Mouse (Mus musculus): ENCODE data around the gene Gm17416. TPM values are rescaled to one million over a fixed set of nuclear protein-coding genes. Genes with fewer than 3 reads are reported as not detected.

Gene Gm17416
- polyA plus RNA-seq, 1 experiment from 2014 or later = not detected

- no peaks in the 10 kb centered on the region for H3K9me3 ChIP-seq (replicated peaks)
- no peaks in the 10 kb centered on the region for H3K4me1 ChIP-seq
- H3K36me3 ChIP-seq (ENCODE audit: poor library complexity, severe bottlenecking) = no peaks in the 10 kb centered on the region
- no peak overlapping the region for H3K9ac ChIP-seq
- no peak overlapping the region for H3K4me2 ChIP-seq
- no peak overlapping the region for H3K4me3 ChIP-seq
- no peak overlapping the region for H3K27ac ChIP-seq
- WGBS = 41% methylated on average over 7 of the region's 8 CpGs
- no peak for ATAC-seq
- H3K27me3 ChIP-seq = no peaks in the 10 kb centered on the region
Measured at GRCm38 (mm10) chr2:152612193-152612592, 43.1 kb downstream of the Gm17416 start.

GRCm38 (mm10) chr2:152615563-152615962, 46.4 kb downstream of the Gm17416 start:
- H3K4me1 ChIP-seq = no peaks in the 10 kb centered on the region
- no peaks in the 10 kb centered on the region for H3K9me3 ChIP-seq (replicated peaks)
- no peak overlapping the region for H3K9ac ChIP-seq
- H3K4me3 ChIP-seq = no peak overlapping the region
- peak; percentile 43; the same call in 1 of the 2 replicates for ATAC-seq
- H3K36me3 ChIP-seq (ENCODE audit: poor library complexity, severe bottlenecking) = no peaks in the 10 kb centered on the region
- H3K27me3 ChIP-seq = no peaks in the 10 kb centered on the region
- 11% methylated on average over 7 of the region's 7 CpGs for WGBS
- H3K4me2 ChIP-seq = no peak overlapping the region
- no peak overlapping the region for H3K27ac ChIP-seq

- H3K36me3 ChIP-seq (ENCODE audit: poor library complexity, severe bottlenecking) = no peaks in the 10 kb centered on the region
- no peak overlapping the region for H3K9ac ChIP-seq
- H3K27me3 ChIP-seq = no peaks in the 10 kb centered on the region
- no peak for ATAC-seq
- H3K9me3 ChIP-seq (replicated peaks) = no peaks in the 10 kb centered on the region
- H3K4me1 ChIP-seq = no peaks in the 10 kb centered on the region
- H3K4me2 ChIP-seq = no peak overlapping the region
- H3K27ac ChIP-seq = no peak overlapping the region
- H3K4me3 ChIP-seq = no peak overlapping the region
- 84% methylated on average over 6 of the region's 6 CpGs for WGBS
Measured at GRCm38 (mm10) chr2:152616470-152616869, 47.3 kb downstream of the Gm17416 start.

- H3K4me1 ChIP-seq = no peaks in the 10 kb centered on the region
Measured at GRCm38 (mm10) chr2:152617374-152617773, 48.2 kb downstream of the Gm17416 start.

More at GRCm38 (mm10) chr2:152617374-152617773, 48.2 kb downstream of the Gm17416 start:
- Histone ChIP-seq H3K9me3 (replicated peaks) (no peaks in the 10 kb centered on the region), H3K27me3 (no peaks in the 10 kb centered on the region), H3K4me3 (no peak overlapping the region), H3K4me2 (no peak overlapping the region), H3K36me3 (ENCODE audit: poor library complexity, severe bottlenecking) (no peaks in the 10 kb centered on the region), H3K27ac (no peak overlapping the region), H3K9ac (no peak overlapping the region)
- no peak for ATAC-seq
- WGBS = 57% methylated on average over 5 of the region's 5 CpGs

Other genes starting within 250 kb of the Gm17416 start
- gene Rbck1, start 236.7 kb upstream of the Gm17416 start, polyA plus RNA-seq (2015; fragmentation: Nextera tagmentation; extraction: Ambion mirVana) = 88.4 and 97.6 TPM in 2 replicates
- gene Trib3, start 225.3 kb upstream of the Gm17416 start, polyA plus RNA-seq (2015; fragmentation: Nextera tagmentation; extraction: Ambion mirVana) = 0.79 and 0.97 TPM in 2 replicates
- gene Nrsn2, start 192.7 kb upstream of the Gm17416 start, polyA plus RNA-seq (2015; fragmentation: Nextera tagmentation; extraction: Ambion mirVana) = 11.8 and 16.4 TPM in 2 replicates
- gene Sox12, start 171.3 kb upstream of the Gm17416 start, polyA plus RNA-seq (2015; fragmentation: Nextera tagmentation; extraction: Ambion mirVana) = 15.8 and 17.6 TPM in 2 replicates
- 25.3 and 25.9 TPM in 2 replicates for gene Zcchc3, start 154.3 kb upstream of the Gm17416 start, polyA plus RNA-seq (2015; fragmentation: Nextera tagmentation; extraction: Ambion mirVana)
- gene 6820408C15Rik, start 153.8 kb upstream of the Gm17416 start, polyA plus RNA-seq (2015; fragmentation: Nextera tagmentation; extraction: Ambion mirVana) = 1.6 and 2.6 TPM in 2 replicates
- not detected in 2 replicates for gene Defb23, start 104.7 kb upstream of the Gm17416 start, polyA plus RNA-seq (2015; fragmentation: Nextera tagmentation; extraction: Ambion mirVana)
- gene Defb20, start 92.3 kb upstream of the Gm17416 start, polyA plus RNA-seq (2015; fragmentation: Nextera tagmentation; extraction: Ambion mirVana) = not detected in 2 replicates
- not detected in 2 replicates for gene Defb22, start 79.2 kb upstream of the Gm17416 start, polyA plus RNA-seq (2015; fragmentation: Nextera tagmentation; extraction: Ambion mirVana)
- gene Defb26, start 57.6 kb upstream of the Gm17416 start, polyA plus RNA-seq (2015; fragmentation: Nextera tagmentation; extraction: Ambion mirVana) = not detected in 2 replicates
- gene Defb28, start 51.1 kb upstream of the Gm17416 start, polyA plus RNA-seq (2015; fragmentation: Nextera tagmentation; extraction: Ambion mirVana) = not detected in 2 replicates
- not detected in 2 replicates for gene Defb29, start 29.2 kb upstream of the Gm17416 start, polyA plus RNA-seq (2015; fragmentation: Nextera tagmentation; extraction: Ambion mirVana)
- gene Defb21, start 3.4 kb downstream of the Gm17416 start, polyA plus RNA-seq (2015; fragmentation: Nextera tagmentation; extraction: Ambion mirVana) = not detected in 2 replicates
- not detected in 2 replicates for gene Defb19, start 11.0 kb downstream of the Gm17416 start, polyA plus RNA-seq (2015; fragmentation: Nextera tagmentation; extraction: Ambion mirVana)
- not detected in 2 replicates for gene Defb45, start 30.1 kb downstream of the Gm17416 start, polyA plus RNA-seq (2015; fragmentation: Nextera tagmentation; extraction: Ambion mirVana)
- not detected in 2 replicates for gene Defb36, start 35.0 kb downstream of the Gm17416 start, polyA plus RNA-seq (2015; fragmentation: Nextera tagmentation; extraction: Ambion mirVana)
- gene Defb25, start 53.7 kb downstream of the Gm17416 start, polyA plus RNA-seq (2015; fragmentation: Nextera tagmentation; extraction: Ambion mirVana) = not detected in 2 replicates
- gene Rem1, start 57.6 kb downstream of the Gm17416 start, polyA plus RNA-seq (2015; fragmentation: Nextera tagmentation; extraction: Ambion mirVana) = 0.19 and 0.20 TPM in 2 replicates
- gene H13, start 100.1 kb downstream of the Gm17416 start, polyA plus RNA-seq (2015; fragmentation: Nextera tagmentation; extraction: Ambion mirVana) = 131 and 142 TPM in 2 replicates
- gene Mcts2, start 117.7 kb downstream of the Gm17416 start, polyA plus RNA-seq (2015; fragmentation: Nextera tagmentation; extraction: Ambion mirVana) = 40.0 and 42.2 TPM in 2 replicates
- 25.8 and 26.1 TPM in 2 replicates for gene Id1, start 166.9 kb downstream of the Gm17416 start, polyA plus RNA-seq (2015; fragmentation: Nextera tagmentation; extraction: Ambion mirVana)
- 4.4 and 4.8 TPM in 2 replicates for gene Cox4i2, start 184.8 kb downstream of the Gm17416 start, polyA plus RNA-seq (2015; fragmentation: Nextera tagmentation; extraction: Ambion mirVana)

Data from forebrain, embryonic 13.5 days (tissue).